Mouse (Mus musculus): ENCODE results near the gene Hoxa7.

Gene Hoxa7

DNA sequence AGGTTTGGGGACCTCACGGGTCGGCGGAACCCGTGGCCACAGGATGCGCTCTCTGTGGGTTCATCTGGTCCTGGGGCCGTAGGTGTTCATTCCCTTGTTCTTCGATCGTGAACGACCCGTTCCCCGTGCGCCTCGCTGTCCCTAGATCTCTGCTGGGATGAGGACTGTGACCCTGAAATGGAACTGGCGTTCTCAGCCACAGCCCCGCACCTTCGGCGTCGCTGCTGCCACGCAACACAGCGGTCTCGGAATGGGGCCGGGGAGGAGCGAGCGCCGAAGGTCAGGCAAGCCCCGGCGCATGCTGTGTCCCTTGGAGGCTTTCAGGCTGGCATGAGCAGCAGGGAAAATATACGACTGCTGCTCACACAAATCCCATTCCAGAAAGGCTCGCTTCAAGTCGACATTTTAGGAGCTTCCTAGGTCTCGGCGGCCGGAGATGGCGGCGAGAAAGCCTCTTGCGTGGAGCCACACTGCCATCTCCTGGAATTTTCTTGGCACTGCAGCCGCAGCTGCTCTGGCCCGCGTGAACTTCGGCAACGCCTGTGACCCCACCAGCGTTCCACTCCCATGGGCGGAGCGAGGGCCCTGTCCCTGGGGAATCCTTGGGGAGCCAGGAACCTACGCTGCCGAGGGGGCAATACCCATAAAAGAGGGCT is at the start of gene Hoxa7:
TSS of gene Hoxa7 (minus strand) at position 518 of the 656 bp plus-strand sequence.
- DNase-seq (ENCODE audit: low spot score) = peak; percentile 92

DNA sequence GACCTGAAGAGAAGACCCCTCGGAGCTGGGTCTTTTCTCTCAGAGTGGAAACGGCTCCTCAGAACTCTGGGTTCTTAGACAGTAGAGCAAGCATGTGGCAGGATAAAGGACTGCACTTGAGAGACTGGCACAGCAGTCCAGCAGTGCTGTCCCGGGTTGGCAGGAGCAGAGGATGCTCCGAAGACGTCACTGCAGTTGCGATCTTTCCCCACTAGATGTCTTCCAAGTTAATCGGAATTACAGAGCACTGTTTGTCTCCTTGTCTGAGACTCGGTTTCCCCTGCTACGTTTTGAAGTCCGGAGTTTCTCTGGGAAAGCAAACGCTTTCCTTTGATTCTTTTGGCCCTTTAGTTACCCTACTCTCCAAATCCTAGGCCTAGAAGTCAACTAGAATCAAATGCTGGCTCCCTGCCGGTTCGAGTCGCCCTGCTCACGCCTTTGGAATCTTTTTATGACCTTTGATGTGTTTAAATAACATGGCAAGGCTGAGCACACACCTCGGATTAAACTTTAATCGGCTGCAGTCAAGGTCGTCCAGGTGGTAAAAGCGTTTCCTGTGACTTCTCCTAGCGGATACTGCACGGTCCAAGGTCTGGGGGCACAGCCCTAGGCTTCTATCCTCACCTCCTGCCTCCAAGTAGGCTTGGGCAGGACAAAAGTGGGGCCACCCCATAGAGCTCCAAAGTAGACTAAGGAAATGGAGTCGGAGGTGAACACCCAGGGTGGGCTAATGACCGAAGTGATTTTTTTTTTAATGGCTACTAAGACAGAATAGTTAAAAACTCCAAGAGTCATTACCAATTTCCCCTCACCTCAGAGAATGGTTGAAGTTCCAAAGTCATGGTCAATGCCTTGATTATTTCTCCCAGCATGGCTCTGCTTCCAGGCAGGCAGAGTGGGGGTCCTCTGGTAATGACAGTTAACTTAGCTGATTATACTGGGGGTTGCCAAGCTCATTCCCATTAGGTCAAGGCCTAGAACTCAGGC is 49.1 kb upstream of the Hoxa7 start:
- DNase-seq (ENCODE audit: low spot score) = peak; percentile 73

DNA sequence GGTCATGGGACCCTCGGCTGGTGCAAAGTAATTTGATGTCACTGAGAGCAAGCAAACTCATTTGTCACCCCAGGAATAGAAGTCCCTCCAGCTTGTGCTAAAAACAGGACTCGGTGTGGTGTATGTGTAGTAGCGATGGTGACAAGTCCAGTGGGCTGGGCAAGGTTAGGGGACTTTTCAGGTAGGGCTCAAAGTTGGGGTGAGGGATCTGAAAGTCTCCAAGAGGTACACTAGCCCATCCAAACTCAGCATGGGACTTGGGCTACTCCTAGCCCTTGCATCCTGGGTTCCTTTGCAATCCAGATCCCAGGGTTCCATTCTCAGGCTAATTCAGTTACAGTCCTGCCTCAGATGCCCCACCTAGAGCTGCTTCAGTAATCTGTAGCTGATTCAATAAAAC is 47.1 kb upstream of the Hoxa7 start:
- no peak for DNase-seq (ENCODE audit: low spot score)

DNA sequence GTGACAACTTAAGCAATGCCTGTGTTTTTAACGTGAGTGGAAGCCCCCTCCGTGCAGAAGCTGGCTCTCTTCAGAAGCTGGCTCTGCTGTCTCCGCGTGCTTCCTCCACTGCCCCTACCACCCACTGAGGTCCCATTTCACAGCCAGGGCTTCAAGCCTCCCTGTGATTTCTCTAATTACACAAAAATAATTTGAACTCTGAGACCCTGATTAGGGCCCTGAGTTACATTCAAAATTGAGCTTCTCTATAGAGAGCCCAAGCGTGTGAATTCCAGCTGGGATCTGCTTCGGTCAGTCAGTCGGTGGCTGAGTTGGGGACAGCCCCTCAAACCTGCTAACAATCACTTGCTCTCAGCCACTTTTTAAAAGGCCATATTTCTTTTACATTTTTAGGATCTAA is 46.7 kb upstream of the Hoxa7 start:
- DNase-seq (ENCODE audit: low spot score) = no peak

DNA sequence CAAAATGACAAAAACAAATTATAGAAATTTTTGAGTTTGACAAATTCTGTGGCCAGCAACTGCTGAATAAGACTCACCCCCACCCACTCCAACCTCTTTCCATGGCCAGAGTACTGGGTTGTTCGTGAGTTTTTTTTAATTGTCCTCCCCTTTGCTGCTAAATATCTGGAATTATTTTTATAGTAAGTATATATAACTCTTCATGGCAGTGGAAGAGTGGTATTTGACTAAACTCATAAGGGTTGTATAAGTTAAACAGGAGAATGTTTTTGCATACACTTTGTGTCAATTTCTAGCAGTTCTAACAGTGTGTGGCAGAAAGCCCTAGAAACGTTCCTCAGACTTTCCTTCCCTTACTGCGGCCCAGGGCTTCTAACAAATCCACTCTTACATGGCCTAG is 46.0 kb upstream of the Hoxa7 start:
- DNase-seq (ENCODE audit: low spot score) = no peak

DNA sequence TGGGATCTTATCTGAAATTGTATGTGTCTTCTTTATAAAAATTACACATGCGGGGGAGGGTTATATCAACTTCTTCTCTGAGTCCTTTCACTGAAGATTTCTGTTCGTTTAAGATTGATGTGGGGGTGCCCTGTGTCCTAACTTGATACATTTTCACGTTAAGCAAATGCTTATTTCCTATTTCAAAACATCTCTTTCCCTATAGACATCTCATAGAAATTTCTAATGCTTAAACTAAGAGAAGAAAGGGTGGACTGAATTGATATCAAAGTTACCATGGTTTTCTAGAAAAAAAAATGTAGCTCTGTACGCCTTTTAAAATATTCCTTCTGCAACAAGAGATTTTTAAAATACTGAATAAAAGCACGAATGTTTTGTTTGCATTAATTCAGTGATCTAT is 45.6 kb upstream of the Hoxa7 start:
- no peak for DNase-seq (ENCODE audit: low spot score)

DNA sequence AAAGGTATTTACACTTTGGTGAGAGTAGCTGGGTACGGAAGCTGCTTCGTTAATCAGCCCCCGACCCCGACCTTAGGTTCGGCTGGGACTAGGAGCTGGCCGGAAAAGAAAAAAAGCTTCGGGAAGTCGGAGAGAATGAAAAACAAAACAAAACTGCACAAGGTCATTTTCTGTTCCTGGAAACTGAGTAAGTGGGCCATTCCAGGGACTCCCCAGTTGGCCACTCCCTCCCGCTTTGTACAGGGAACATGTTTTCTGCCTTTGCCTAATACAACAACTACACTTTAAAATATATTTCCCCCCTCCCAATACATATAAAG is 45.0 kb upstream of the Hoxa7 start:
- no peak for DNase-seq (ENCODE audit: low spot score)

DNA sequence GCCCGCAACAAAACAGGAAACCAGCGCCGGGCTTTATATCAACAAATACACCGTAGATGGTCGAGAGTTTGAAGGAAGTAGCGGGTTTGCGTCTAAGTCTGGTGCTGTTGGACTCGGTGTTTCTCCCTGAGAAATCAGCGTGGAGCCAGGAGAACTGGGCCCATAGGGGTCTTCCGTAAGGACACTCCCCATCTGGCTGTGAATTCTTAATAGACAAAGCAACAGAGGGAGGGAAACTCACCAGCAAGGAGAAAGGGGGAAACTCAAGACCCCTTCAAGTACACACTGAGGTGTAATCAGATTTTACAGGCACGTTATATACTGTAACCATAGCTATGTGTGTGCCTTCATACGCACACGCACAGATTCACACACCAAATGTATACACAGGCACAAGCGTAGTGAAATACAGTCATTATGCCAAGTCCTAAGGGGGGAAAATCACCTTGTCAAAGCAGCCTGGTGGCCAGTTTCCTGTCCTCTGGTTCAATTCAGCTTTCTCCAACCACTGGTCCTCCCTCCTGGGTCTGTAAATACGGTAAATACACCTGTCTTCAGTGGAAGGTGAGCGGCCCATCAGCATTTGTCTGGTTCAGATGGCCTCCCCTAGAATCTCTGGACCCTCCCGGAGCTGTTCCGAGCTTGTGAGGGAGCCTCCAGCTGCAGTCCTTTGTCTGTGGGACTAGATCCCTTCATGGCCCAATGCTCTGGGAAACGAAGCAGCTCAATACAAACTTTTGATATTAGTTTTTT is 44.4 kb upstream of the Hoxa7 start:
- DNase-seq (ENCODE audit: low spot score) = no peak

DNA sequence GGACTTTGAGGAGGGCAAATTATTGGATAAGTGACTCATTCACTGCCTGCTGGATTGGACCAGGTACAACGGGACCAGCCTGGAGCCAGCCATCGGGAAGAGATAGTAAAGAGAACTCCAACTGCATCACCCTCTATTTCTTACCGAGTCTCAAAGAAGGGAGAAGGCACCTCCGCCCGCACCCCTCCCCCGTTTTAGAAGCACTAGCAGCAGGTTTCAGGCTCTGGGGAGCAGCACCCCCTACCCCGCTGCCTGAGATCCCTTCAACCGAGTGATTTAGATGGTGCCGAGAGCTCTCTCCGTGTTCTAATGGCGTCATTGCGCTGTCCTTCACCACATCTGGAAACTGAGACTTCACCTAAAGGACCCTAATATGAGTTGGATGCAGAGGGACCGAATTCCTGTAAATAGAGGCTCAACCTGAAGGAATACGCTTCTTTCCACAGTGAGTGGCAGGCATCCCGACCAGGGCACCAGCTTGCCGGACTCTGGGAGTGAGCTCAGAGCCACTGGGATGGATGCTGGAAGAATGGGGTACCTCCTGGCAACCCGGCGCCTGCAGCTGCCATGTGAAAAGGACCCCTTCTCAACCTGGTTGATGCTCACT is 43.8 kb upstream of the Hoxa7 start:
- DNase-seq (ENCODE audit: low spot score) = no peak

DNA sequence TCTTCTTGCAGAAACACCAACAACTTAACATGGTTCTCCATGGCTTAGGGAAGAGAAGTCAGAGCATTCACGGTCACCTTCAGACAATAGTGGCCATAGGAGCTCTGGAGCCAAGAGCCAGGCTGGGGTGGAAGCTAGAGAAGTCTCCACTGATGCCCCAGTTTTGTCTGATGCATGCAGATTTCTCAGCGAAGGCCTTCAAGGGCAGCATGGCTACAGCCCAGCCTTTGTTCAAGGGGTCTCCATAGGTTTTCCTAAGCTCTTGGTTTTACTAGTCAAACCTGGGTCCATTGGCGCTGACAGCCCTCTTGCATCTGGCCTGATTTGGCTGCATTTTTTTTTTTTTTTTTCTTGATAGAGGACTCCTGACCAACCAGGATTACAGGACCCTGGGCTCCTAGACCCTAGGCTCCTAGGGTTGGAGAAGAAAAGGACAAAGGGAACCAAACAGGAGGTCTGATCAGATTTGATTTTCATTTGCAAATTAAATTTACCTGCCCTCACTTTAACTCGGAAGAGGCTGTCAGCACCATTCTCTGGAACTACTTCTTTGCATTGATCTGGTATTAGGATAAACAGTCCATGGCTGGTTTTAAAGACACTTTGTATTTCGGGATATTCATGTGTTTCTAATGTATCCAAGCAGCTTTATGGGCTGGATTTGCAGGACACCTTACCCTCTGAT is 42.6 kb upstream of the Hoxa7 start:
- no peak for DNase-seq (ENCODE audit: low spot score)

DNA sequence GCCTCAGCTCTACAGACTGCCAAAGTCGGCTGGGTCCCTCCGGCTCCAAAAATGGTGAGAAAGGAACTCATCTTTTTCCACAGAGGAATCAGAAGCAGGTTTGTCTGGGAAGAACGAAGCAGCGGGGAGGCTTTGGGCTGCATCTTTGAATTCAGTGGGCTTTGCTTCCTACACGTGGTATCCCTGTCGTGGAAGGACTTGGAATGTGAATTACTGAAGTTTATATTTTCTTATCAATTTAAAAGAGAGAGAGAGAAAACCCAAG is 41.6 kb upstream of the Hoxa7 start:
- DNase-seq (ENCODE audit: low spot score) = no peak

DNA sequence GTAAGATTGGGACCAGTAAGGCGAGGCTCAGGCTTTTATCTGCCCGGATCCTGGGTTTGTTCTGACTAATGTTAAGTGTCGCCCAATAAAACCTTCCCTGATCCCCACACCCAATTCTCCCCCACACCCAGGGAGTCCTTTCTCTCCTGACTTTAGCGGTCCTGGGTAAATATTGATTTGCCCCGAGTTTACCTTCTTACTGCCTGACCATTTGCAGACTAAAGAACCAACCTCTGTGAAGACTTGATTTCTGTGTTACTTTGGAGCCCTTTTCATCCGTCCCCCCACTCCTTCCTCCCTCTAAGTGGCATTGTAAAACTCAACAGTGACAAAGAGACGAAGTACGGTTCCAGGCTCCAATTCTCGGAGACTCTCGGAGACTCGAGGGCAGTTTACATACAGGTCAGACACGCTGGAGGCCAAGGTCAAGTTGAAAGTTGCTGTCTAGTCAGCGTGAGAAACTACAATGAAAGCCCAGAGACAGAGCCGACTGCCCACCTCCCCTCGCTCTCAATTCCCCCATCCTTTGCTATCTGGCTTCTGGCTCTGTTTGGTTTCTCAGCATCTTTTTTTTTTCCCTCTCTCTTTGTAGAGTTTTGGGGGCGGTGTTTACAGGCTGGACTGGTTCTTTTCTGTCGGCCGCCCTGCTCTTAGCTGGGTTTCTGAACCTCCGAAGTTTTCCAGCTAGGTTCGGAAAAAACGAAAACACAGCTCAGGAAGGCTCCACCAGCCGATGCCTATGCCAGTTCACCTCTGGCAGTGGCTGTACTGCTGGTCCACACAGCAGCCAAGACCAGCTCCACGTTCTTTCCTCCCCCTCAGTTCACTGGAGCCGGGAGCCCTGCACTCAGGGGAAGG is 41.0 kb upstream of the Hoxa7 start:
- DNase-seq (ENCODE audit: low spot score) = no peak

DNA sequence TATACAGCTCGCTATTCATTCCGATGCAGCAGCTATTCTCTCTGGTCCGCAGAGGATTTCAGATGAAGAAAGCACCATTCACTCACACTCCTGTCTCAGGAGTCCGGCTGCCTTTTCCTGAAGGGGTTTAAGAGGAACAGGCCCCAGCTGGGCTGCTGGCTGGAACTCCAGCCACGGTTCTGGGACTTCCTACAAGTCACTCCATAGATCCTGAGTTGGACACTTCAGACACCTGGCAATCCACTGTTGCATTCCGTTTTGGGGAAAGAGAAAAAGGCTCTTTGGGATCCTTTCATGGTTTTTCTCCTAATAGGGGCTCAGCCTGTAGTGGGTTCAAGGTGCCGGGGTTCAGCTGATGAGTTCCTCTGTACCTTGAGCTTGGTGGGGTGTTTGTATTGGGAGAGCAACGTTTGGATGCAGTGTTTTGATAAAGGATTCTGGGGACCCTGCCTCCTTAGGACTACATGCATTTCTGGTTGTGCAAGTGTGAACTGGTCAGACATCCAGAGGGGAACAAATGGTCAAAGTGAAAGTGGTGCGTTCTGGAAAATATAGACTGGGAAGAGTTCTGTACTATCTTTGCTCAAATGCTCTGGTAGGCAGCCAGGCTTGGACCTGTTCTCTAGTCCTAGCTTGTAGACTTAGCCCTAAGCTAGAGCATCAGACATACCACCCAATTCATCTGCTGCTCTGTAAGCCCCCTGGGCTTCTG is 40.3 kb upstream of the Hoxa7 start:
- no peak for DNase-seq (ENCODE audit: low spot score)

DNA sequence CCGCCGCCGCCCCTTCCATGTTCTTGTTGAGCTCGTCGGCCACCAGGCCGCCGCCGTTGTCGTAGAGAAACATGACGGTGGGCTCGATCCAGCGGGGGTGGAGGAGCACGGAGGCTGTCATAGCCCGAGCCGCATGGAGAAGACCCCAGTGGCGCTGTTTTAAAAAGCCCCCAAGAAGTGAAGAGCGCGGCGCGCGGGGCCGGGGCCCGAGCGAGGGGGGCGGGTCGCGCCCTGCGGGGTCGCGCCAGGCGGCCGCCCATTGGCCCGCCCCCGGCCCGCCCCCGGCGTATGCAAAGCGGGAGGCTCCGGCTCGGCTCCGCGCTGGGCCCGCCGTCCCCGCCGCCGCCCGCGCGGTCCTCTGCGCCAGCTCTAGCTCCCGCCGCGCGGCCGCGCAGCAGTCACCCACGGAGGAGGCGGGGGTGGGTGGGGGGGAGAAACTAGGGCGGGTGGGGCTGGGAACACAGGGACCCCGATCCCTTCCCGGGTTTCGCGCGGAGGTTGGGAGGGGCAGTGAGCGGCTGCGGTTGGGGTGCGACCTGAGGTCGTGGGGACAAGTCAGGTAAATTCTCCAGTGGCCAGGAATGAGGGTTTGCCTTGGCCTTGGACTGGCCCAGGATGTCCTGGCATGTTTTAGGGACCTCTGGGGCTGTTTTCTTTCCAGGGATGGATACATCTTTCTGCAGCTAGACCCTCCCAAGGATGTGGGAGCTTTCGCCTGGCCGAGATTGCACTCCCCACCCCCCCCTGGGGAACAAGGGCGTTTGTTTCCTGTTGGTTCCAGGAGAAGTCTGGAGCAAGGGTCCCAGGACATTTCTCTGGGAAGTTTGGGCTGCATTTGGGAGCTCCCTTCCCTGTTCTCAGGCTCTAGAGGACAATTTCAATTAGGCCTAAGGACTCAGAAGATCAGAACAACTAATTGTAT is 39.3 kb upstream of the Hoxa7 start, which contains the start of gene Hoxa13:
TSS of gene Hoxa13 (minus strand) at position 227 of the 922 bp plus-strand sequence.
- DNase-seq (ENCODE audit: low spot score) = peak; percentile 75

DNA sequence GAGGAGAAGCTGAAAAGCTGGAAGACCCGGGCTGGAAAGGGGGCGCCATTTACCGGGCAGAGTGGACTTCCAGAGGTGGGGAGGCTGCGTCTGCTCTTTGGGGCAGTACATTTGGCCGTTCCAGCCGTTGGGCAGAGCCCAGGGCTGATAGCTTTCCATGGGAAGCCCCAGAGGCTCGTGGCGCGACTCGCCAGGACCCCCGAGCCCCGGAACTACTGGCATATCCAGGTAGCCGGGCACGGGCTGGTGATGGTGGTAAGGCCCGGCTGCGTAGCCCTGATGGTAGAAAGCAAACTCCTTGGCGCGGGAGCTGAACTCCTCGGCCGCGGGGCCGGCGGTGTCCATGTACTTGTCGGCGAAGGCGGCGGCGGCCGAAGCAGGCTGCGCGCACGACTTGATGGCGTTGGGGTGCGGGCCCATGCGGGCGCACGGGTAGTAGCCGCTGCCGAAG is 38.2 kb upstream of the Hoxa7 start:
- DNase-seq (ENCODE audit: low spot score) = peak; percentile 48

DNA sequence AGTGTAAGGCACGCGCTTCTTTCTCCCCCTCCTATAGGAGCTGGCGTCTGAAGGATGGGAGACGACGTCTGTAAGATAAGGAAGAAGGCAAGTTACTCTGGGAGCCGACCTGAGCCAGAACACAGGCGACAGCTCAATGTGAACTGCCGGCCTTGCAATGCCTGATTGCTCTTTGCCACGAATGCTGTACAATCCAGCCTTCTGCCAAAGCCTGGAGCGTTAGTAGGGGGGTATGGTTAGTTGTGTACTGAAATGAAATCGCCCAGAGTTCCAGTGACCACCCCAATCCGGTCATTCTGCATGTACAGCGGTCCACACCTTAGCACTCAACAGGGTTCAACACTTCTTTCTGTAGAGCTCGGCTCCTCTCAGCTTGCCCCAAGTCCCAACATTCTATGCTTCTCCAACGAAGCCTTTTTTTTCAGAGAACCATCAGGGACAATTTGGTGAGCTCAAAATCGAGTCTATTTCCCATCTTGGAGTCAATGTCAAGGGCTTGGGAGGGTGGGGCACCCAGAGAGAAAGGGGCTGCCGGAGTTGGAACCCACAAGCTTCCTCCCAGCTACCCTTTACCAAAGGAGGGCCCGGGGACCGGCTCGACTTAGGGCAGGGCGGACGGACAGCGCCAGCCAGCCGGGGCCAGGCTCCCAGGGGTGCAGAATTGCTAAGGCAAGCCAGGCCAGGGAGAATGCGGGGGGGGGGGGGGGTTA is 37.6 kb upstream of the Hoxa7 start:
- no peak for DNase-seq (ENCODE audit: low spot score)

DNA sequence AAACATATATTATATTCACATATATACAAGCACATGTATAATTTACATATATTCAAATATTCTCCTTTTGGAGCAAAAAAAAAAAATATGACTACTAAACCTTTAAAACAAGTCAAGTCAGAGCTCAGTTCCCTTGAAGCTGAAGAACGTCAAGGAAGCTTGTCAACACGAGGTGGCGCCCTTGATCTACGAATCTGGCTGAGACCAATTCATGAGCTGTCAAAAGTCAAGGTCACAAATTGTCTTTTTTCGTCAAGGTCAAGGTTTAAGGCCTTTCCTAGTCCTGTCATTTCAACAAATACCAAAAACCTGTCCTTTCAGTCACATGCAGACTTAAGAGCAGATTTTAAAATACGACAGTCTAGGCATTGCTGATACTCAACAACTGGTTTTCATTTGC is 35.3 kb upstream of the Hoxa7 start:
- DNase-seq (ENCODE audit: low spot score) = peak; percentile 84

All from urinary bladder, postnatal 25 days (tissue).